Mouse (Mus musculus) lung, embryonic 14.5 days (tissue): ENCODE data around the gene Pam16. TPM values are rescaled to one million over a fixed set of nuclear protein-coding genes. Genes with fewer than 3 reads are reported as not detected.

Source experiments
- ATAC-seq: fragments of 200-750 bp; cut with Nextera tagmentation; 2 replicates; pipeline ENCODE4 v1.8.0; 2017; ENCODE audit warnings: mild to moderate bottlenecking, moderate TSS enrichment, moderate library complexity; ENCODE audit not compliant: insufficient read depth
- DNase-seq: peaks from one replicate; pipeline ENCODE4 v3.0.0-alpha.2; 2015
- H3K27ac ChIP-seq: fragments of 300-500 bp; sonication (generic); 2 replicates; pipeline ENCODE4 v1.5.1; 2014; ENCODE audit warnings: low read depth, mild to moderate bottlenecking, moderate library complexity
- H3K27me3 ChIP-seq: fragments of 300-500 bp; sonication (generic); 2 replicates; pipeline ENCODE4 v1.6.1; 2014; ENCODE audit warnings: low read length, control low read depth; ENCODE audit not compliant: insufficient read depth
- H3K36me3 ChIP-seq: fragments of 300-500 bp; sonication (generic); 2 replicates; pipeline ENCODE4 v1.6.1; 2014; ENCODE audit warnings: control low read depth; ENCODE audit not compliant: insufficient read depth
- H3K4me1 ChIP-seq: fragments of 300-500 bp; sonication (generic); 2 replicates; pipeline ENCODE4 v1.6.1; 2014; ENCODE audit warnings: antibody characterized with exemption, control low read depth; ENCODE audit not compliant: insufficient read depth
- H3K4me2 ChIP-seq: fragments of 300-500 bp; sonication (generic); 2 replicates; pipeline ENCODE4 v1.6.1; 2014; ENCODE audit warnings: mild to moderate bottlenecking
- H3K4me3 ChIP-seq: fragments of 300-500 bp; sonication (generic); 2 replicates; pipeline ENCODE4 v1.5.1; 2014; ENCODE audit warnings: low read depth, low read length
- H3K9ac ChIP-seq: fragments of 300-500 bp; sonication (generic); 2 replicates; pipeline ENCODE4 v1.6.1; 2014
- H3K9me3 ChIP-seq: fragments of 300-500 bp; sonication (generic); 2 replicates; pipeline ENCODE4 v1.6.1; 2016; ENCODE audit warnings: low read depth, low read length, control low read depth
- CTCF ChIP-seq: IDR thresholded peaks from 2 replicates; pipeline ENCODE4 v1.5.1; 2016; ENCODE audit warnings: antibody characterized with exemption, low read depth
- WGBS: fragments of 180-500 bp; shearing (Covaris S2); extraction: QIAGEN DNeasy Blood & Tissue Kit; methylation state at CpG from one replicate; pipeline ENCODE4 v1.1.7; 2014; 5-methylcytosine and 5-hydroxymethylcytosine counted together
- polyA plus RNA-seq: library from polyadenylated mRNA; unstranded; fragments of >200 nt; fragmentation: Nextera tagmentation; extraction: Ambion mirVana; gene quantifications from 2 replicates; pipeline ENCODE4 v1.2.1, GENCODE M21; 2014

The Pam16 gene
- polyA plus RNA-seq, 1 experiment from 2014 or later = 81.9 TPM

DNA sequence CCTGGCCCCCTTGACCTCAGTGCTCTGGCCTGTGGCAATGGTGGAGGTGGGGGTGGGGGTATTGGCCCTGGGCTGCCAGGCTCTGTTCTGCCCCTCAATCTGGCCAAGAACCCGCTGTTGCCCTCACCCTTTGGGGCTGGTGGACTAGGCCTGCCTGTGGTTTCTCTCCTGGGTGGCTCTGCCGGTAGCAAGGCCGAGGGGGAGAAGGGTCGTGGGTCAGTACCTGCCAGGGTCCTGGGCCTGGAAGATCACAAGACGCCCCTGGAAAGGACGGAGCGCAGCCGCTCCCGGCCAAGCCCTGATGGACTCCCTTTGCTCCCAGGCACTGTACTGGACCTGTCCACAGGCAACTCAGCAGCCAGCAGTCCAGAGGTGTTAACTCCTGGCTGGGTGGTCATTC lies 11.1 kb downstream of the Pam16 start:
- peak; percentile 47; the same call in 1 of the 2 replicates for ATAC-seq
- no peak overlapping the region for H3K27ac ChIP-seq
- no peak for TF ChIP-seq CTCF
- H3K4me3 ChIP-seq = no peak overlapping the region
- no peaks in the 10 kb centered on the region for H3K9me3 ChIP-seq
- H3K9ac ChIP-seq = no peak overlapping the region
- H3K36me3 ChIP-seq = peaks cover 92% of the 10 kb centered on the region
- DNase-seq = no peak
- WGBS = 94% methylated on average over 9 of the region's 9 CpGs
- H3K4me2 ChIP-seq = no peak overlapping the region
- H3K27me3 ChIP-seq = no peaks in the 10 kb centered on the region
- no peaks in the 10 kb centered on the region for H3K4me1 ChIP-seq

DNA sequence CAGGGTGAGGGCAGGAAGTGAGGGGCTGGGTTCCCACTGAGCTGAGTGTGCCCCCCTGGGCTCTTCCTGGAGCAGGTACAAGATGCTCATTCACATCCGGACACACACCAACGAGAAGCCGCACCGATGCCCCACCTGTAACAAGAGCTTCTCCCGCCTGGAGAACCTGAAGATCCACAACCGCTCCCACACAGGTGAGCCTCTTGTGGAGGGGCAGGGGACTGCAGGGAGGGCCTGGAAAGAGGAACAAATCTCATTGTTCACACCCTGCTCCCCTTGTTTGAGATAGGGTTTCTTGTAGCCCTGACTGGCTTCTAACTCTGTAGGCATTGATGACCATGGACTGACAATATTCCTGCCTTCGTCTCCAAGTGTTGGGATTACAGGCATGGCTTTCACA lies 13.1 kb downstream of the Pam16 start:
- H3K36me3 ChIP-seq = peaks cover 76% of the 10 kb centered on the region

DNA sequence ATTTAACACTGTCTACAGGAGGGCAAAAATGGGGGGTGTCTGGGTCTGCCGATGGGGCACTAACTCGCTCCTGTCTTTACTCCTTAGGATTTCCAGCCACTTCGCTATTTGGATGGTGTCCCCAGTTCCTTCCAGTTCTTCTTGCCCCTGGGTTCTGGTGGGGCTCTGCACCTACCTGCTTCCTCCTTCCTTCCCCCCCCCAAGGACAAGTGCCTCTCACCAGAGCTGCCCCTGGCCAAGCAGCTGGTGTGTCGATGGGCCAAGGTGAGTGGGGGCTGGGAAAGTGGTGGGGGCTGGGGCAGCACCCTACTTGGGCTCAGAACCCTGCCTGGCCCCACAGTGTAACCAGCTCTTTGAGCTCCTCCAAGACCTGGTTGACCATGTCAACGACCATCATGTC lies 13.6 kb downstream of the Pam16 start:
- H3K27me3 ChIP-seq = no peaks in the 10 kb centered on the region
- 86% methylated on average over 5 of the region's 5 CpGs for WGBS

More for the DNA sequence above, 13.1 kb downstream of the Pam16 start:
- peak; percentile 37 for TF ChIP-seq CTCF
- Histone ChIP-seq H3K9ac (no peak overlapping the region), H3K4me1 (peaks cover 5% of the 10 kb centered on the region), H3K27me3 (no peaks in the 10 kb centered on the region), H3K27ac (no peak overlapping the region), H3K4me2 (no peak overlapping the region), H3K9me3 (no peaks in the 10 kb centered on the region), H3K4me3 (no peak overlapping the region)
- ATAC-seq (no peak), DNase-seq (no peak)
- WGBS = 91% methylated on average over 7 of the region's 7 CpGs

DNA sequence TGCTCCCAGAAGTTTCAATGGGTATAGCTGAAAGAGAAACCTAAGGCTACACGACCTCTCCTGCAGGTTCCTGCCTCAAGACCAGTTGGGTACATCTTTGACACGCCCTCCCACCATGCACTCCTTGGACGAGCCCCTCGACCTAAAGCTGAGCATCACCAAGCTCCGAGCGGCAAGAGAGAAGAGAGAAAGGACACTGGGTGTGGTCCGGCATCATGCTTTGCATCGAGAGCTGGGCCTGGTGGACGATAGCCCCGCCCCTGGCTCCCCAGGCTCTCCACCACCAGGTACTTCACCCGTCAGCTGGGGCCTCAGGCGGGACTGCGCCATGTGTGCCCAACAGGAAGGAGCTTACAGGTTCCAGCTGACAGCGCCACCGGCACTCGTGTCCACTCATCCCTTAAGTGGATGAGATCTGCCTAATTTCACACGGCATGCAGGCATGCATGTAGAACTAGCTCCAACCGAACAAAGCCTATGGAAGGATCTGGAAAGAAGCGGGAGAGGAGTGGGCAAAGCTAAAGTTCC lies 16.2 kb downstream of the Pam16 start:
- Histone ChIP-seq H3K27ac (no peak overlapping the region), H3K27me3 (no peaks in the 10 kb centered on the region), H3K4me3 (no peak overlapping the region), H3K9ac (no peak overlapping the region), H3K4me2 (no peak overlapping the region), H3K4me1 (peaks cover 35% of the 10 kb centered on the region), H3K36me3 (peaks cover 46% of the 10 kb centered on the region), H3K9me3 (no peaks in the 10 kb centered on the region)
- 0 out of 2 replicates have a peak, but pooled peaks have one; percentile 6 for ATAC-seq
- WGBS = 80% methylated on average over 19 of the region's 19 CpGs
- no peak for DNase-seq
- no peak for TF ChIP-seq CTCF

More for the DNA sequence above, 13.6 kb downstream of the Pam16 start:
- Histone ChIP-seq H3K36me3 (peaks cover 72% of the 10 kb centered on the region), H3K4me1 (peaks cover 9% of the 10 kb centered on the region), H3K4me3 (no peak overlapping the region), H3K4me2 (no peak overlapping the region), H3K9me3 (no peaks in the 10 kb centered on the region), H3K9ac (no peak overlapping the region), H3K27ac (no peak overlapping the region)
- no peak for TF ChIP-seq CTCF
- DNase-seq (no peak), ATAC-seq (no peak)

DNA sequence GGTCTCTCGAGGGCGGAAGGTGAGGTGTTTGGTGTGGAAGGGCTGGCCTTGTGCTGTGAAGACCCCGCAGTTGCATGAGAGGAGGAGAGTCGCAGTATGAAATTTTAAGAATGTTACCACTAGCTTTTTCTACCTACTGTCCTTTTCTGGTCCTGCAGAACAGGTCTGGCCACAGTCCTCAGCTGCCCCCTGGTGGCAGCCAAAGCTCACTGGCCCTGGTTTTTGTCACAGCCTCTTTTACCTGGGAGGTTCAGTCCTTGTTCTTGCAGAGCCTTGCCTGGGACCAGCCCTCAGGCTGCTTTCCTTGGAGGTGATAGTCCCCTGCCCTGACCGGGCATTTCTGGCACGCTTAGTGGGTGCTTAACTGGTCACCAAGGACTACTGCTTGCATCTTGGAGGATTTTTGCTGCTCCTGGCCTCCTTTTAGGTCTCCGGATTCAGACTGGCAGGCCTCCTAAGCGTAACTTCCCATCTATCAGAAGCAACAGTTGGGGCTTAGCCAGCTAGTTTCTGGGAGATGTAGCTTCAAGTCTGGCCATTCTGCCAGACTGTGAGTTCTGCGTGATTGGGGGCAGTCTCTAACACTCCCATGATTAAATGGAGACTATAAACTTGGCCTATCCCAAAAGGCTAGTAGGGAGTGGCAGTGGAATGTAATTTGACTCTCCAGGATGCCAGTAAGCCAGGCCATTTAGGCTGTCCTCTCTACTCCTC lies 16.8 kb downstream of the Pam16 start:
- Histone ChIP-seq H3K9me3 (no peaks in the 10 kb centered on the region), H3K27ac (no peak overlapping the region), H3K4me1 (peaks cover 41% of the 10 kb centered on the region), H3K4me3 (no peak overlapping the region), H3K36me3 (peaks cover 40% of the 10 kb centered on the region), H3K27me3 (no peaks in the 10 kb centered on the region), H3K9ac (no peak overlapping the region), H3K4me2 (no peak overlapping the region)
- DNase-seq (peak; percentile 94), ATAC-seq (peak; percentile 38; the same call in 1 of the 2 replicates)
- TF ChIP-seq CTCF = peak; percentile 99
- WGBS = 35% methylated on average over 9 of the region's 9 CpGs

DNA sequence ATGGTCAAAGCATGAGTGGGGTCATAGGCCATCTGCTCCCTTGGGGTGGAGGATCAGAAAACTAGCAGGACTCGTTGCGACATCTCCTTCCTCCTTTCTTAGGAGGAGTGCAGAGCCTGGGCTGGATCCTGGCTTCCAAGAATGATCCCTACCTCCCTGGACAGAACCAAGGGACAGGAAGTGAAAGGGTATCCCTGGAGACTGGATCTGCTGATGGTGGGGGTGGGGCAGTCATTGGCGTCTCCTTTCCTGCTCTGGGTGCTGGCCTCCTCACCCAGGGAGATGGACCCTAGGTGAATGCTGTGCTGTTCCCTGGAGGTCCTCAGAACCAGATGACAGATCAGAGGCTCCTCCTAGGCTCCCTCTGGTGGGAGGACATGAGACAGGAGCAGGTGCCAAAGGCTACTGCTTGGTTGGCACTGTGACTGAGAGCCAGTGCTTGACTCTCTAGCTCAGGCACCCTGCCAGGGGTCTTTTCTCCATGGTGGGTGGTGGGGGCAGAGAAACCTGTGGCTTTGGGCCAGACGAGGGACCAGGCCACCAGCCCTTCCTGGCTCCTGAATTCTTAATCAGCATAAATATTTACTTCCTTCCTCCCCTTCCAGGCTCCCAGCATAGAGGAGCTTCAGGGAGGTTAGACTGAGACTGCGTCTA lies 18.2 kb downstream of the Pam16 start:
- Histone ChIP-seq H3K4me3 (no peak overlapping the region), H3K4me1 (peaks cover 50% of the 10 kb centered on the region), H3K36me3 (peaks cover 26% of the 10 kb centered on the region), H3K9me3 (no peaks in the 10 kb centered on the region), H3K4me2 (peak overlapping the region; percentile 16; the same call in 1 of the 2 replicates), H3K27ac (0 out of 2 replicates have a peak overlapping the region, but pooled peaks have one; percentile 3), H3K9ac (no peak overlapping the region), H3K27me3 (no peaks in the 10 kb centered on the region)
- peak; percentile 72 for DNase-seq
- 15% methylated on average over 5 of the region's 5 CpGs for WGBS
- TF ChIP-seq CTCF = peak; percentile 66
- ATAC-seq = no peak
